Mouse (Mus musculus) CH12.LX (cell line): ENCODE measurements at regions not wholly inside any gene's neighbourhood (a gene's known extent, or its start where the extent isn't known, plus 50 kb on each side); places are given as distances from the start of the nearest gene placed in this dataset.

Experiments used
- DNase-seq: peaks from one replicate; pipeline ENCODE4 v3.0.0-alpha.2; 2013; ENCODE audit errors: extremely low read depth
- H3K27ac ChIP-seq: 2 replicates; pipeline ENCODE4 v1.5.1; 2012; ENCODE audit warnings: low read depth, mild to moderate bottlenecking, control low read depth, moderate library complexity; ENCODE audit not compliant: insufficient read depth
- H3K27me3 ChIP-seq: replicated peaks from 2 replicates; pipeline ENCODE3; 2012; ENCODE audit warnings: inconsistent platforms
- H3K36me3 ChIP-seq, 2 experiments: replicated peaks in 1 of 2; 2 replicates each; pipeline versions ENCODE3 to v1.6.1; 2012; ENCODE audit warnings: inconsistent platforms in 1 of 2, low read length in 1 of 2, mild to moderate bottlenecking in 1 of 2, mixed read lengths in 1 of 2, moderate library complexity in 1 of 2; ENCODE audit not compliant: control insufficient read depth in 1 of 2, insufficient read depth in 1 of 2
- H3K4me1 ChIP-seq, 2 experiments: 2 replicates each; pipeline ENCODE4 v1.6.1; 2012; ENCODE audit warnings: inconsistent platforms in 1 of 2, moderate library complexity in 1 of 2; ENCODE audit not compliant: insufficient read depth in 2 of 2, control insufficient read depth in 1 of 2
- H3K4me2 ChIP-seq: 2 replicates; pipeline ENCODE4 v1.6.1; 2012; ENCODE audit warnings: low read depth, mild to moderate bottlenecking, control low read depth; ENCODE audit not compliant: poor library complexity, insufficient read depth, severe bottlenecking
- H3K4me3 ChIP-seq, 3 experiments: fragments of 150-350 bp in 1 of 3; sonication (generic) in 1 of 3; replicated peaks in 1 of 3; 2 replicates each; pipeline versions ENCODE3 to v1.5.1; 2011 to 2012; ENCODE audit warnings: low read depth in 2 of 3, low read length in 2 of 3, mild to moderate bottlenecking in 2 of 3, moderate library complexity in 2 of 3, control low read depth in 1 of 3, improper control_type of control experiment in 1 of 3, inconsistent platforms in 1 of 3, mixed read lengths in 1 of 3; ENCODE audit not compliant: poor library complexity in 1 of 3
- H3K79me2 ChIP-seq: replicated peaks from 2 replicates; pipeline ENCODE4 v1.6.1; 2012; ENCODE audit warnings: mild to moderate bottlenecking, moderate library complexity; ENCODE audit not compliant: control insufficient read depth, poor library complexity, insufficient read depth, severe bottlenecking; ENCODE audit errors: extremely low read depth
- H3K9ac ChIP-seq: 2 replicates; pipeline ENCODE4 v1.6.1; 2012; ENCODE audit warnings: low read depth, mild to moderate bottlenecking, control low read depth, moderate library complexity; ENCODE audit not compliant: insufficient read depth
- H3K9me3 ChIP-seq: replicated peaks from 2 replicates; pipeline ENCODE3; 2012; ENCODE audit warnings: low read length, inconsistent platforms, mixed read lengths
- BHLHE40 ChIP-seq: IDR thresholded peaks from 2 replicates; pipeline ENCODE4 v1.6.1; 2011; ENCODE audit warnings: mild to moderate bottlenecking, low read depth, low read length, improper control_type of control experiment
- CHD2 ChIP-seq: IDR thresholded peaks from 2 replicates; pipeline ENCODE4 v1.6.1; 2011; ENCODE audit warnings: low read length, improper control_type of control experiment
- CTCF ChIP-seq, 2 experiments: IDR thresholded peaks in 1 of 2; conservative IDR thresholded peaks in 1 of 2; 2 replicates each; pipeline ENCODE4 v1.5.1; 2011 to 2012; ENCODE audit warnings: low read depth in 2 of 2, low read length in 2 of 2, improper control_type of control experiment in 1 of 2, inconsistent platforms in 1 of 2, mild to moderate bottlenecking in 1 of 2, moderate library complexity in 1 of 2
- E2F4 ChIP-seq: IDR thresholded peaks from 2 replicates; pipeline ENCODE4 v1.6.1; 2011; ENCODE audit warnings: low read depth, low read length, improper control_type of control experiment; ENCODE audit not compliant: insufficient replicate concordance
- ELF1 ChIP-seq: IDR thresholded peaks from 2 replicates; pipeline ENCODE4 v1.6.1; 2014; ENCODE audit warnings: low read depth, mild to moderate bottlenecking, inconsistent platforms, low read length, improper control_type of control experiment
- EP300 ChIP-seq: IDR thresholded peaks from 2 replicates; pipeline ENCODE4 v1.6.1; 2011; ENCODE audit warnings: low read length, improper control_type of control experiment
- HCFC1 ChIP-seq: IDR thresholded peaks from 2 replicates; pipeline ENCODE4 v1.6.1; 2012; ENCODE audit warnings: low read depth, mild to moderate bottlenecking, inconsistent platforms, low read length, improper control_type of control experiment
- IRF4 ChIP-seq: IDR thresholded peaks from 2 replicates; pipeline ENCODE4 v1.6.1; 2014; ENCODE audit warnings: low read depth, mild to moderate bottlenecking, inconsistent platforms, low read length, improper control_type of control experiment
- JUN ChIP-seq: IDR thresholded peaks from 2 replicates; pipeline ENCODE4 v1.6.1; 2011; ENCODE audit warnings: low read depth, mild to moderate bottlenecking, low read length, improper control_type of control experiment, moderate library complexity; ENCODE audit not compliant: insufficient read depth
- KAT2A ChIP-seq: IDR thresholded peaks from 2 replicates; pipeline ENCODE4 v1.6.1; 2012; ENCODE audit warnings: low read length, improper control_type of control experiment, inconsistent platforms; ENCODE audit not compliant: insufficient replicate concordance
- MAFK ChIP-seq: IDR thresholded peaks from 2 replicates; pipeline ENCODE4 v1.6.1; 2011; ENCODE audit warnings: low read length, improper control_type of control experiment; ENCODE audit not compliant: insufficient replicate concordance
- MAX ChIP-seq: IDR thresholded peaks from 2 replicates; pipeline ENCODE4 v1.6.1; 2011; ENCODE audit warnings: low read length, improper control_type of control experiment
- MAZ ChIP-seq: IDR thresholded peaks from 2 replicates; pipeline ENCODE4 v1.6.1; 2012; ENCODE audit warnings: low read depth, mild to moderate bottlenecking, inconsistent platforms, low read length, improper control_type of control experiment, moderate library complexity
- MEF2A ChIP-seq: IDR thresholded peaks from 2 replicates; pipeline ENCODE4 v1.6.1; 2014; ENCODE audit warnings: low read depth, mild to moderate bottlenecking, inconsistent platforms, low read length, improper control_type of control experiment, borderline replicate concordance
- MXI1 ChIP-seq: IDR thresholded peaks from 2 replicates; pipeline ENCODE4 v1.6.1; 2011; ENCODE audit warnings: mild to moderate bottlenecking, low read depth, low read length, improper control_type of control experiment
- PAX5 ChIP-seq: IDR thresholded peaks from 2 replicates; pipeline ENCODE4 v1.6.1; 2012; ENCODE audit warnings: low read length, inconsistent platforms, mixed read lengths
- POLR2A ChIP-seq: IDR thresholded peaks from 2 replicates; pipeline ENCODE4 v1.6.1; 2011; ENCODE audit warnings: low read depth, mild to moderate bottlenecking, improper control_type of control experiment, low read length
- POLR2AphosphoS2 ChIP-seq: IDR thresholded peaks from 2 replicates; pipeline ENCODE4 v1.6.1; 2011; ENCODE audit warnings: low read depth, low read length, improper control_type of control experiment
- RAD21 ChIP-seq: IDR thresholded peaks from 2 replicates; pipeline ENCODE4 v1.6.1; 2011; ENCODE audit warnings: low read depth, mild to moderate bottlenecking, low read length, improper control_type of control experiment, moderate library complexity
- SIN3A ChIP-seq: IDR thresholded peaks from 2 replicates; pipeline ENCODE4 v1.6.1; 2012; ENCODE audit warnings: low read length, improper control_type of control experiment, inconsistent platforms
- SMC3 ChIP-seq: IDR thresholded peaks from 2 replicates; pipeline ENCODE4 v1.6.1; 2011; ENCODE audit warnings: low read depth, low read length, improper control_type of control experiment
- TCF12 ChIP-seq: IDR thresholded peaks from 2 replicates; pipeline ENCODE4 v1.6.1; 2014; ENCODE audit warnings: low read depth, mild to moderate bottlenecking, inconsistent platforms, low read length, improper control_type of control experiment
- UBTF ChIP-seq: IDR thresholded peaks from 2 replicates; pipeline ENCODE4 v1.6.1; 2012; ENCODE audit warnings: low read depth, mild to moderate bottlenecking, inconsistent platforms, low read length, improper control_type of control experiment, moderate library complexity
- USF1 ChIP-seq: IDR thresholded peaks from 2 replicates; pipeline ENCODE4 v1.6.1; 2014; ENCODE audit warnings: low read depth, mild to moderate bottlenecking, inconsistent platforms, low read length, improper control_type of control experiment
- ZNF384 ChIP-seq: IDR thresholded peaks from 2 replicates; pipeline ENCODE4 v1.6.1; 2012; ENCODE audit warnings: low read depth, low read length, improper control_type of control experiment, inconsistent platforms
- dilution Hi-C: fragments of 300-500 bp; cut with MboI; formaldehyde crosslinking; loops from 2 replicates; pipeline ENCODE4 v1.14.3; 2020; ENCODE audit warnings: low sequenced_read_pairs; ENCODE audit not compliant: extremely low pct_unique_long_range_greater_than_20kb, extremely low pct_ligation_motif_present
- in situ Hi-C: fragments of 300-500 bp; cut with MboI; formaldehyde crosslinking; loops from 3 replicates; pipeline ENCODE4 v1.14.3; 2019; ENCODE audit warnings: low sequenced_read_pairs, low pct_ligation_motif_present, low pct_unique_long_range_greater_than_20kb, mixed read lengths

GRCm38 (mm10) chr8:31012068-31012467, 2416.4 kb upstream of the 5930422O12Rik start:
- Histone ChIP-seq H3K4me1 (no peaks in the 10 kb centered on the region), H3K9ac (no peak overlapping the region), H3K79me2 (no peaks in the 10 kb centered on the region), H3K4me2 (no peak overlapping the region), H3K9me3 (no peaks in the 10 kb centered on the region), H3K27ac (no peak overlapping the region), H3K36me3 (no peaks in the 10 kb centered on the region), H3K27me3 (no peaks in the 10 kb centered on the region)
- dilution Hi-C loops: no loop called here
- in situ Hi-C loops: no loop called here
- no peak for TF ChIP-seq HCFC1
- no peak for TF ChIP-seq JUN
- TF ChIP-seq EP300: no peak
- TF ChIP-seq ELF1: no peak
- TF ChIP-seq POLR2A: no peak
- no peak for TF ChIP-seq TCF12
- TF ChIP-seq E2F4: no peak
- TF ChIP-seq, all 38 proteins: peak for 0
- DNase-seq: no peak
- H3K4me3 ChIP-seq: no peak overlapping the region

- no peak overlapping the region for H3K27ac ChIP-seq
- H3K79me2 ChIP-seq: no peaks in the 10 kb centered on the region
- DNase-seq: peak; percentile 84
- peak overlapping the region; percentile 48; the same call in 1 of the 2 replicates for H3K9ac ChIP-seq
- TF ChIP-seq MXI1 (peak; percentile 57), MAX (0 out of 2 replicates have a peak, but pooled peaks have one; percentile 17), RAD21 (peak; percentile 33), POLR2AphosphoS2 (no peak), UBTF (no peak), ZNF384 (0 out of 2 replicates have a peak, but pooled peaks have one; percentile 10), IRF4 (peak; percentile 75), MAFK (no peak), MAZ (peak; percentile 87; the same call in 1 of the 2 replicates), BHLHE40 (peak; percentile 30; the same call in 1 of the 2 replicates), CTCF (conservative IDR thresholded peaks at IDR 0.05 in 1 of 2, IDR thresholded peaks at IDR 0.05 in 1 of 2; ENCODE audit: low read depth in 2 of 2, low read length in 2 of 2) (peak; percentile 31 to 80; a peak in 3 of 4 replicates), USF1 (no peak), KAT2A (no peak), JUN (no peak), PAX5 (no peak), POLR2A (no peak), ELF1 (peak; percentile 61; the same call in 1 of the 2 replicates), MEF2A (no peak), SIN3A (peak; percentile 46; the same call in 1 of the 2 replicates), HCFC1 (peak; percentile 45; the same call in 1 of the 2 replicates), CHD2 (peak; percentile 76; the same call in 1 of the 2 replicates), SMC3 (peak; percentile 54)
- H3K9me3 ChIP-seq: no peaks in the 10 kb centered on the region
- in situ Hi-C loops (loop anchor here (25.0 kb wide), 1 partner anchor 195 kb away; no protein-coding TSS in a partner anchor), dilution Hi-C loops (no loop called here)
- peak overlapping the region; percentile 100 for H3K4me2 ChIP-seq
- H3K4me3 ChIP-seq: peak overlapping the region; percentile 38 to 58 (median 42)
- H3K4me1 ChIP-seq: peaks cover 0 to 18% of the 10 kb centered on the region in 2 experiments; a peak in 2 of 4 replicates
- no peaks in the 10 kb centered on the region for H3K36me3 ChIP-seq
- peaks cover 9% of the 10 kb centered on the region for H3K27me3 ChIP-seq
Measured at GRCm38 (mm10) chr8:31031721-31032591, 2396.6 kb upstream of the 5930422O12Rik start.
